Mouse (Mus musculus): ENCODE measurements around the gene Aasdhppt.

Aasdhppt gene

GRCm38 (mm10) chr9:4309351-4310085, at the start of gene Aasdhppt, which contains the start of gene Kbtbd3:
Gene Aasdhppt (minus strand): TSS chr9:4309471.
Gene Kbtbd3 (plus strand): TSS chr9:4309833.
- DNase-seq (ENCODE audit: low spot score) = peak; percentile 88

- no peak for DNase-seq (ENCODE audit: low spot score)
These were observed 43.9 kb upstream of the Aasdhppt start for GRCm38 (mm10) chr9:4353163-4353562.

GRCm38 (mm10) chr9:4318939-4319721, 9.9 kb upstream of the Aasdhppt start:
- DNase-seq (ENCODE audit: low spot score) = no peak

GRCm38 (mm10) chr9:4315746-4316145, 6.5 kb upstream of the Aasdhppt start:
- no peak for DNase-seq (ENCODE audit: low spot score)

GRCm38 (mm10) chr9:4313946-4314345, 4.7 kb upstream of the Aasdhppt start:
- DNase-seq (ENCODE audit: low spot score) = no peak

- DNase-seq (ENCODE audit: low spot score) = no peak
These were observed 1.9 kb upstream of the Aasdhppt start for GRCm38 (mm10) chr9:4311162-4311561.

- no peak for DNase-seq (ENCODE audit: low spot score)
These were observed 1.4 kb upstream of the Aasdhppt start for GRCm38 (mm10) chr9:4310706-4311105.

- no peak for DNase-seq (ENCODE audit: low spot score)
These were observed 482 bp downstream of the Aasdhppt start for GRCm38 (mm10) chr9:4308628-4309350.

- DNase-seq (ENCODE audit: low spot score) = no peak
These were observed 4.4 kb downstream of the Aasdhppt start for GRCm38 (mm10) chr9:4304867-4305266.

- DNase-seq (ENCODE audit: low spot score) = no peak
These were observed 8.8 kb downstream of the Aasdhppt start for GRCm38 (mm10) chr9:4300466-4300865.

- no peak for DNase-seq (ENCODE audit: low spot score)
These were observed 25.4 kb downstream of the Aasdhppt start for GRCm38 (mm10) chr9:4283850-4284249.

- DNase-seq (ENCODE audit: low spot score) = no peak
These were observed 42.4 kb downstream of the Aasdhppt start for GRCm38 (mm10) chr9:4266881-4267280.

GRCm38 (mm10) chr9:4260746-4261090, 48.6 kb downstream of the Aasdhppt start:
- no peak for DNase-seq (ENCODE audit: low spot score)

GRCm38 (mm10) chr9:4259841-4260745, 49.2 kb downstream of the Aasdhppt start:
- DNase-seq (ENCODE audit: low spot score) = no peak

- DNase-seq (ENCODE audit: low spot score) = no peak
These were observed 50.2 kb downstream of the Aasdhppt start for GRCm38 (mm10) chr9:4259074-4259473.

Data from ovary, postnatal 10 days (tissue).